Mouse (Mus musculus) midbrain, embryonic 16.5 days (tissue): Measurements from ENCODE around the gene Prkcsh. TPM values are rescaled to one million over a fixed set of nuclear protein-coding genes. Genes with fewer than 3 reads are reported as not detected.
A peak's percentile ranks its signal among the peaks of the same experiment; 100 is the strongest.

Source experiments
- ATAC-seq: fragments of 200-750 bp; cut with Nextera tagmentation; 2 replicates; pipeline ENCODE4 v1.8.0; 2017; ENCODE audit warnings: moderate TSS enrichment
- H3K27ac ChIP-seq: fragments of 300-500 bp; sonication (generic); 2 replicates; pipeline ENCODE4 v1.5.1; 2014; ENCODE audit warnings: mild to moderate bottlenecking, low read length, mixed read lengths
- H3K27me3 ChIP-seq: fragments of 300-500 bp; sonication (generic); 2 replicates; pipeline ENCODE4 v1.6.1; 2014; ENCODE audit warnings: low read depth, low read length, mixed read lengths; ENCODE audit not compliant: control insufficient read depth, insufficient read depth
- H3K36me3 ChIP-seq: fragments of 300-500 bp; sonication (generic); 2 replicates; pipeline ENCODE4 v1.6.1; 2014; ENCODE audit warnings: mild to moderate bottlenecking, low read length, moderate library complexity, mixed read lengths; ENCODE audit not compliant: control insufficient read depth, insufficient read depth
- H3K4me1 ChIP-seq: fragments of 300-500 bp; sonication (generic); 2 replicates; pipeline ENCODE4 v1.6.1; 2014; ENCODE audit warnings: mild to moderate bottlenecking, low read length, mixed read lengths; ENCODE audit not compliant: control insufficient read depth, insufficient read depth
- H3K4me2 ChIP-seq: fragments of 300-500 bp; sonication (generic); 2 replicates; pipeline ENCODE4 v1.6.1; 2014; ENCODE audit warnings: mild to moderate bottlenecking, low read length, mixed read lengths
- H3K4me3 ChIP-seq: fragments of 300-500 bp; sonication (generic); 2 replicates; pipeline ENCODE4 v1.5.1; 2014; ENCODE audit warnings: low read depth, mild to moderate bottlenecking, low read length, moderate library complexity, mixed read lengths
- H3K9ac ChIP-seq: fragments of 300-500 bp; sonication (generic); 2 replicates; pipeline ENCODE4 v1.6.1; 2014; ENCODE audit warnings: low read depth, low read length, mixed read lengths
- H3K9me3 ChIP-seq: fragments of 300-500 bp; sonication (generic); replicated peaks from 2 replicates; pipeline ENCODE4 v1.6.1; 2014; ENCODE audit warnings: mild to moderate bottlenecking, low read length, mixed read lengths; ENCODE audit not compliant: control insufficient read depth, poor library complexity, severe bottlenecking
- WGBS: fragments of 180-500 bp; shearing (Covaris S2); extraction: QIAGEN DNeasy Blood & Tissue Kit; methylation state at CpG from one replicate; pipeline ENCODE4 v1.1.7; 2014; 5-methylcytosine and 5-hydroxymethylcytosine counted together
- polyA plus RNA-seq: library from polyadenylated mRNA; unstranded; fragments of >200 nt; fragmentation: Nextera tagmentation; extraction: Ambion mirVana; gene quantifications from 2 replicates; pipeline ENCODE4 v1.2.1, GENCODE M21; 2015

Gene Prkcsh
- polyA plus RNA-seq, 1 experiment from 2014 or later = 83.0 TPM

- H3K27me3 ChIP-seq = no peaks in the 10 kb centered on the region
- 80% methylated on average over 5 of the region's 5 CpGs for WGBS
- H3K4me3 ChIP-seq = no peak overlapping the region
- H3K4me2 ChIP-seq = no peak overlapping the region
- no peak overlapping the region for H3K27ac ChIP-seq
- H3K36me3 ChIP-seq = no peaks in the 10 kb centered on the region
- no peaks in the 10 kb centered on the region for H3K9me3 ChIP-seq
- no peak for ATAC-seq
- H3K4me1 ChIP-seq = no peaks in the 10 kb centered on the region
- H3K9ac ChIP-seq = no peak overlapping the region
These were observed 25.3 kb upstream of the Prkcsh start for GRCm38 (mm10) chr9:21977331-21977730.

- H3K27ac ChIP-seq = no peak overlapping the region
- no peak overlapping the region for H3K9ac ChIP-seq
- no peak for ATAC-seq
- no peaks in the 10 kb centered on the region for H3K36me3 ChIP-seq
- no peaks in the 10 kb centered on the region for H3K27me3 ChIP-seq
- no peaks in the 10 kb centered on the region for H3K9me3 ChIP-seq
- no peak overlapping the region for H3K4me3 ChIP-seq
- no peak overlapping the region for H3K4me2 ChIP-seq
- 22% methylated on average over 2 of the region's 2 CpGs for WGBS
- no peaks in the 10 kb centered on the region for H3K4me1 ChIP-seq
These were observed 24.6 kb upstream of the Prkcsh start for GRCm38 (mm10) chr9:21977972-21978371.

GRCm38 (mm10) chr9:21978398-21979128, 24.0 kb upstream of the Prkcsh start:
- Histone ChIP-seq H3K9me3 (no peaks in the 10 kb centered on the region), H3K9ac (no peak overlapping the region), H3K27me3 (no peaks in the 10 kb centered on the region), H3K4me1 (no peaks in the 10 kb centered on the region), H3K4me3 (no peak overlapping the region), H3K4me2 (no peak overlapping the region), H3K27ac (no peak overlapping the region), H3K36me3 (no peaks in the 10 kb centered on the region)
- WGBS = 89% methylated on average over 4 of the region's 4 CpGs
- ATAC-seq = no peak

GRCm38 (mm10) chr9:21983911-21984310, 18.7 kb upstream of the Prkcsh start:
- Histone ChIP-seq H3K4me3 (no peak overlapping the region), H3K9ac (no peak overlapping the region), H3K4me1 (peaks cover 12% of the 10 kb centered on the region), H3K27ac (no peak overlapping the region), H3K4me2 (no peak overlapping the region), H3K9me3 (no peaks in the 10 kb centered on the region), H3K27me3 (peaks cover 21% of the 10 kb centered on the region), H3K36me3 (no peaks in the 10 kb centered on the region)
- WGBS = 10% methylated on average over 3 of the region's 3 CpGs
- no peak for ATAC-seq

GRCm38 (mm10) chr9:21987592-21988342, 14.8 kb upstream of the Prkcsh start:
- Histone ChIP-seq H3K27ac (no peak overlapping the region), H3K9me3 (no peaks in the 10 kb centered on the region), H3K36me3 (no peaks in the 10 kb centered on the region), H3K4me3 (peak overlapping the region; percentile 35), H3K27me3 (peaks cover 48% of the 10 kb centered on the region), H3K9ac (0 out of 2 replicates have a peak overlapping the region, but pooled peaks have one; percentile 38), H3K4me1 (peaks cover 19% of the 10 kb centered on the region), H3K4me2 (peak overlapping the region; percentile 75)
- 10% methylated on average over 36 of the region's 36 CpGs for WGBS
- no peak for ATAC-seq

GRCm38 (mm10) chr9:21988421-21989101, 14.0 kb upstream of the Prkcsh start:
- H3K9ac ChIP-seq = peak overlapping the region; percentile 53; the same call in 1 of the 2 replicates
- peaks cover 48% of the 10 kb centered on the region for H3K27me3 ChIP-seq
- under 1% methylated on average over 32 of the region's 32 CpGs for WGBS
- 0 out of 2 replicates have a peak, but pooled peaks have one; percentile 38 for ATAC-seq
- H3K4me2 ChIP-seq = peak overlapping the region; percentile 75
- no peaks in the 10 kb centered on the region for H3K36me3 ChIP-seq
- H3K4me1 ChIP-seq = peaks cover 19% of the 10 kb centered on the region
- peak overlapping the region; percentile 35 for H3K4me3 ChIP-seq
- H3K27ac ChIP-seq = no peak overlapping the region
- no peaks in the 10 kb centered on the region for H3K9me3 ChIP-seq

- peaks cover 48% of the 10 kb centered on the region for H3K27me3 ChIP-seq
- no peak within 1 kb of the TSS for H3K27ac ChIP-seq
- H3K4me3 ChIP-seq = peak within 1 kb of the TSS; percentile 35
- WGBS = 2% methylated on average over 41 of the region's 42 CpGs
- peaks cover 19% of the 10 kb centered on the region for H3K4me1 ChIP-seq
- H3K36me3 ChIP-seq = no peaks in the 10 kb centered on the region
- H3K4me2 ChIP-seq = peak within 1 kb of the TSS; percentile 75
- peak within 1 kb of the TSS; percentile 53; the same call in 1 of the 2 replicates for H3K9ac ChIP-seq
- H3K9me3 ChIP-seq = no peaks in the 10 kb centered on the region
- no peak for ATAC-seq
These were observed 13.1 kb upstream of the Prkcsh start, which contains the start of gene Rgl3 for GRCm38 (mm10) chr9:21989230-21990110. Rgl3 (minus strand) TSS chr9:21989446.

- H3K36me3 ChIP-seq = no peaks in the 10 kb centered on the region
- H3K27ac ChIP-seq = no peak overlapping the region
- WGBS = 75% methylated on average over 4 of the region's 4 CpGs
- H3K4me1 ChIP-seq = peaks cover 19% of the 10 kb centered on the region
- H3K27me3 ChIP-seq = peaks cover 41% of the 10 kb centered on the region
- H3K9ac ChIP-seq = no peak overlapping the region
- no peak for ATAC-seq
- H3K4me2 ChIP-seq = no peak overlapping the region
- no peaks in the 10 kb centered on the region for H3K9me3 ChIP-seq
- no peak overlapping the region for H3K4me3 ChIP-seq
These were observed 10.4 kb upstream of the Prkcsh start for GRCm38 (mm10) chr9:21992227-21992626.
